Mouse (Mus musculus) hindbrain, embryonic 11.5 days (tissue): ENCODE measurements at regions not wholly inside any gene's neighbourhood (a gene's known extent, or its start where the extent isn't known, plus 50 kb on each side); places are given as distances from the start of the nearest gene placed in this dataset.

Experiments used
- ATAC-seq: fragments of 200-750 bp; cut with Nextera tagmentation; 2 replicates; pipeline ENCODE4 v1.8.0; 2017; ENCODE audit warnings: mild to moderate bottlenecking, moderate TSS enrichment, moderate library complexity; ENCODE audit not compliant: low FRiP score
- DNase-seq: peaks from one replicate; pipeline ENCODE4 v3.0.0-alpha.2; 2015; ENCODE audit warnings: low spot score
- H3K27ac ChIP-seq: fragments of 300-500 bp; sonication (generic); 2 replicates; pipeline ENCODE4 v1.5.1; 2014; ENCODE audit warnings: mild to moderate bottlenecking, low read depth, low read length
- H3K27me3 ChIP-seq: fragments of 300-500 bp; sonication (generic); 2 replicates; pipeline ENCODE4 v1.6.1; 2014; ENCODE audit warnings: mild to moderate bottlenecking, low read length, moderate library complexity, mixed read lengths; ENCODE audit not compliant: control insufficient read depth, insufficient read depth
- H3K36me3 ChIP-seq: fragments of 300-500 bp; sonication (generic); 2 replicates; pipeline ENCODE4 v1.6.1; 2014; ENCODE audit warnings: mild to moderate bottlenecking, low read length, moderate library complexity, mixed read lengths; ENCODE audit not compliant: control insufficient read depth, insufficient read depth
- H3K4me1 ChIP-seq: fragments of 300-500 bp; sonication (generic); replicated peaks from 2 replicates; pipeline ENCODE4 v1.6.1; 2014; ENCODE audit warnings: low read length, mixed read lengths; ENCODE audit not compliant: control insufficient read depth, insufficient read depth
- H3K4me2 ChIP-seq: fragments of 300-500 bp; sonication (generic); replicated peaks from 2 replicates; pipeline ENCODE4 v1.6.1; 2014; ENCODE audit warnings: mild to moderate bottlenecking, low read depth, low read length
- H3K4me3 ChIP-seq: fragments of 300-500 bp; sonication (generic); 2 replicates; pipeline ENCODE4 v1.5.1; 2014; ENCODE audit warnings: low read depth, low read length
- H3K9ac ChIP-seq: fragments of 300-500 bp; sonication (generic); 2 replicates; pipeline ENCODE4 v1.6.1; 2014; ENCODE audit warnings: low read depth, low read length
- H3K9me3 ChIP-seq: fragments of 300-500 bp; sonication (generic); 2 replicates; pipeline ENCODE4 v1.6.1; 2016; ENCODE audit warnings: low read length; ENCODE audit not compliant: control insufficient read depth
- WGBS: fragments of 180-500 bp; shearing (Covaris S2); extraction: QIAGEN DNeasy Blood & Tissue Kit; methylation state at CpG from one replicate; pipeline ENCODE4 v1.1.7; 2014; 5-methylcytosine and 5-hydroxymethylcytosine counted together

DNA sequence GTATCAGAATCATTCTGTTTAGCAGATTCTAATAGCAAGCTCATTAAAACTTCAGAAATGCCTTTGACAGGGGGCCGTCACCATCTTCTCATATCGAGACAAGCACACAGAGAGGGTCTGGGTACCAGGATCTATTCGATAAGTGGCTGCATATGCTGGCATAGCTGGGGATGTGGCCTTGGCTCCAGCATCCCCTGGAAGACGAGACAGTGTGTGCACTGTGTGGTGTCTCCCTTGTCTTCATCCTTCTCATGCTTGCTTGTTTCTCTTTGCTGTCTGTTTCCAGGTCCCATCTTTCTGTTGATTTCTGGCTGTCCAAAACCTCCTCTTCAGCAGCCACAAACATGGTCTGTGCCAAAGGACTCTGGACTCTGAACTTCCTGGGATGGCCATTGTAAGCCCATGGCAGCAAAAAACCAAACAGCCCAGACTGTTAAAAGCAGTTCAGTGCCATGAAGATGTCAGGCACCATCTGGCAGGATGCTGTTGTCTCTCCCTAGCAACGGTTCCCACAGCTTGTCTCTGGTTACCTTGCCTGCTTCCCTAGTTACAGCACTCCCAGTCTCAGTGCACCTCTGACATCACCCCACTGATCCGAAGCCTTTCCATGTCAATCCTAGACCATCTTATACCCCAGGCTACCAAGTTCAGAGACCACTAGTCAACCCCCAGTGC lies 56.5 kb downstream of the Kctd12 start:
- ATAC-seq (peak; percentile 64), DNase-seq (peak; percentile 16)
- H3K36me3 ChIP-seq: no peaks in the 10 kb centered on the region
- H3K27me3 ChIP-seq: no peaks in the 10 kb centered on the region
- no peaks in the 10 kb centered on the region for H3K9me3 ChIP-seq
- H3K4me2 ChIP-seq: no peak overlapping the region
- H3K27ac ChIP-seq: no peak overlapping the region
- H3K9ac ChIP-seq: no peak overlapping the region
- no peak overlapping the region for H3K4me3 ChIP-seq
- WGBS: 77% methylated on average over 6 of the region's 6 CpGs
- no peaks in the 10 kb centered on the region for H3K4me1 ChIP-seq

- Histone ChIP-seq H3K4me2 (no peak overlapping the region), H3K4me1 (no peaks in the 10 kb centered on the region), H3K27me3 (no peaks in the 10 kb centered on the region), H3K4me3 (no peak overlapping the region), H3K9ac (no peak overlapping the region), H3K9me3 (no peaks in the 10 kb centered on the region), H3K27ac (no peak overlapping the region), H3K36me3 (no peaks in the 10 kb centered on the region)
- no peak for ATAC-seq
- WGBS: 88% methylated on average over 4 of the region's 4 CpGs
- DNase-seq: no peak
Measured at GRCm38 (mm10) chr14:102924674-102925073, 57.8 kb downstream of the Kctd12 start.

DNA sequence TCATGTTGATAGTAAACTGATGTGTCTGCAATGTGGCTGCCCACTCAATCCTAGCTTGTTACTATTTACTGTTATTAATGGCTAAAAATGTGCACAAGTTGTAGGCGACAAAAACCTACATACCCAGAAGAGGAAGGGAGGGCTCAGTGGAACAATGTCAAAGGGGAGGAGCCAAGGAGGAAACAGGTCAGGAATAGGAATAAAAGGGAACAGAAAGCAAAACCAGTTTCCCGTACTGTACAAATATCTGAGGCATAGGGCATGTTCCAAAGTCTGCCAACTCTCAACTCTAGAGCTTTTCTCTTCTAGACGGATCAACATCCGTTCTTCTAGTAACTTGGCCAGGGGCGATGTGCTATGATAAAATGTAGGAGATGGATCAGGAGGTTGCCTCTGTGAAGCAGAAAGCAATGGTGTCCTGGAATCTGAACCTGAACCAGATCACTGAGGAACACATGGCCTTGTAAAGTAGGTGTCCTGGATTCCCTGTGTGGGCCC lies 59.9 kb downstream of the Kctd12 start:
- 94% methylated on average over 5 of the region's 5 CpGs for WGBS
- Histone ChIP-seq H3K4me3 (no peak overlapping the region), H3K27me3 (no peaks in the 10 kb centered on the region), H3K9me3 (no peaks in the 10 kb centered on the region), H3K4me2 (no peak overlapping the region), H3K9ac (no peak overlapping the region), H3K27ac (no peak overlapping the region), H3K4me1 (no peaks in the 10 kb centered on the region), H3K36me3 (no peaks in the 10 kb centered on the region)
- DNase-seq (no peak), ATAC-seq (no peak)

GRCm38 (mm10) chr14:102920415-102920814 lies 62.0 kb downstream of the Kctd12 start:
- H3K4me1 ChIP-seq: no peaks in the 10 kb centered on the region
- no peak overlapping the region for H3K27ac ChIP-seq
- no peak overlapping the region for H3K9ac ChIP-seq
- DNase-seq: no peak
- H3K36me3 ChIP-seq: no peaks in the 10 kb centered on the region
- no peaks in the 10 kb centered on the region for H3K27me3 ChIP-seq
- no peaks in the 10 kb centered on the region for H3K9me3 ChIP-seq
- H3K4me2 ChIP-seq: no peak overlapping the region
- WGBS: 78% methylated on average over 6 of the region's 6 CpGs
- no peak overlapping the region for H3K4me3 ChIP-seq
- ATAC-seq: no peak

DNA sequence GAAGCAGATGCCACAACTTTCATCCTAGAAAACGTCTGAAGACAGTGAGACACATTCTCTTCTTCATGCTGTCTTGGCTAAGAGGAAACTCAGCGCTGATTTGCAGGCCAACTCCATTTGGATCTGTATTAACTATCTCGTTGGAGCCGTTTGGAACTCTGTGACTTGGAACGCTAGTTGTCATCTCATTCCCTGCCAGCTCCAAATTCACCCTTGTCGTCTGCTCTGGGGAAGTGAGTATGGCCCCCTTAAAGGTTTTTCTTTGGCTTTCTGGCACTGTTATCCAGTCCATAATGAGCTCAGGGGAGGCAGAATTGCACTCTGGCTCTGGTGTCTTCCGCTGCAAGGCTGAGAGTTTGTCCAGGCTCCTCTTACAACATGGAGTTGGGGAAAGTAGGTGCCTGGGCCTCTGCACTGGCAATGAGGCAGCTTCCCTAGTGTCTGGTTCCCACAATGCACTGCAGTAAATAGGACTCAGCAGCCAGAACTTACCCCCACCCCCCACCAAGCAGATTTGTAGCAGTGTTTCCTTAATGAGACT lies 63.1 kb downstream of the Kctd12 start:
- no peak overlapping the region for H3K9ac ChIP-seq
- no peak overlapping the region for H3K4me2 ChIP-seq
- H3K4me3 ChIP-seq: no peak overlapping the region
- H3K27ac ChIP-seq: no peak overlapping the region
- WGBS: 91% methylated on average over 7 of the region's 7 CpGs
- no peak for DNase-seq
- no peak for ATAC-seq
- H3K27me3 ChIP-seq: no peaks in the 10 kb centered on the region
- no peaks in the 10 kb centered on the region for H3K4me1 ChIP-seq
- no peaks in the 10 kb centered on the region for H3K9me3 ChIP-seq
- H3K36me3 ChIP-seq: no peaks in the 10 kb centered on the region

DNA sequence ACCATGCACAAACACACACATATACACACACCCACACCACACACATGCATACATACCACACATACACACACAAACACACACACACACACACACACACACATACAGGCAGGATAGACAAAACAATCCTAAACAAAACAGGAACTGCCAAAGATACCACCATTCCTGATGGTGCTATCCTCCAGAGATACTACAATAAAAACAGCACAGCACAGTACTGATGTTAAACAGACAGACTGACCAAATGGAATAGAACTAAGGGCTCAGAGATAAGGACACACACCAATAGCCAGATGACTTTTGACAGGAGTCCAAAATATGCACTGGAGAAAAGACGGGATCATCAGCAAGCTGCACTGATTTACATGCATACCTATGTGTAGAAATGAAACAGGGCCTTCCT lies 64.5 kb downstream of the Kctd12 start:
- Histone ChIP-seq H3K9ac (no peak overlapping the region), H3K36me3 (no peaks in the 10 kb centered on the region), H3K4me3 (no peak overlapping the region), H3K27me3 (no peaks in the 10 kb centered on the region), H3K4me2 (no peak overlapping the region), H3K27ac (no peak overlapping the region), H3K9me3 (no peaks in the 10 kb centered on the region), H3K4me1 (no peaks in the 10 kb centered on the region)
- WGBS: 97% methylated on average over 1 of the region's 1 CpGs
- ATAC-seq (no peak), DNase-seq (no peak)

- Histone ChIP-seq H3K4me2 (no peak overlapping the region), H3K9me3 (no peaks in the 10 kb centered on the region), H3K36me3 (no peaks in the 10 kb centered on the region), H3K27me3 (no peaks in the 10 kb centered on the region), H3K4me3 (no peak overlapping the region), H3K27ac (no peak overlapping the region), H3K4me1 (no peaks in the 10 kb centered on the region), H3K9ac (no peak overlapping the region)
- 89% methylated on average over 4 of the region's 4 CpGs for WGBS
- DNase-seq (no peak), ATAC-seq (no peak)
Measured at GRCm38 (mm10) chr14:102915918-102916317, 66.5 kb downstream of the Kctd12 start.

GRCm38 (mm10) chr14:102911582-102911981 lies 70.9 kb downstream of the Kctd12 start:
- no peak for ATAC-seq
- no peaks in the 10 kb centered on the region for H3K4me1 ChIP-seq
- no peak overlapping the region for H3K27ac ChIP-seq
- no peaks in the 10 kb centered on the region for H3K36me3 ChIP-seq
- 78% methylated on average over 3 of the region's 3 CpGs for WGBS
- no peak overlapping the region for H3K9ac ChIP-seq
- DNase-seq: no peak
- H3K9me3 ChIP-seq: no peaks in the 10 kb centered on the region
- H3K4me2 ChIP-seq: no peak overlapping the region
- no peaks in the 10 kb centered on the region for H3K27me3 ChIP-seq
- H3K4me3 ChIP-seq: no peak overlapping the region

GRCm38 (mm10) chr14:102908990-102909389 lies 73.4 kb downstream of the Kctd12 start:
- 68% methylated on average over 3 of the region's 3 CpGs for WGBS
- Histone ChIP-seq H3K9ac (no peak overlapping the region), H3K4me2 (no peak overlapping the region), H3K4me1 (no peaks in the 10 kb centered on the region), H3K4me3 (no peak overlapping the region), H3K27me3 (no peaks in the 10 kb centered on the region), H3K27ac (no peak overlapping the region), H3K36me3 (no peaks in the 10 kb centered on the region), H3K9me3 (no peaks in the 10 kb centered on the region)
- ATAC-seq: no peak
- no peak for DNase-seq
